Mouse (Mus musculus) testis, adult 2 months (tissue): ENCODE results near the gene Pycr1. TPM values are rescaled to one million over a fixed set of nuclear protein-coding genes. Genes with fewer than 3 reads are reported as not detected.

Experiments
- H3K27ac ChIP-seq: fragments of 200-500 bp; 2 replicates; pipeline ENCODE4 v1.5.1; 2012; ENCODE audit warnings: low read depth, low read length; ENCODE audit not compliant: control insufficient read depth, insufficient read depth
- H3K27me3 ChIP-seq: fragments of 200-500 bp; 2 replicates; pipeline ENCODE4 v1.6.1; 2012; ENCODE audit warnings: mild to moderate bottlenecking, low read length, moderate library complexity; ENCODE audit not compliant: control insufficient read depth, insufficient read depth
- H3K36me3 ChIP-seq: fragments of 200-500 bp; 2 replicates; pipeline ENCODE4 v1.6.1; 2012; ENCODE audit warnings: mild to moderate bottlenecking, low read length; ENCODE audit not compliant: control insufficient read depth, insufficient read depth
- H3K4me1 ChIP-seq: fragments of 200-500 bp; 2 replicates; pipeline ENCODE4 v1.6.1; 2012; ENCODE audit warnings: low read length; ENCODE audit not compliant: control insufficient read depth, insufficient read depth
- H3K4me3 ChIP-seq: fragments of 200-500 bp; 2 replicates; pipeline ENCODE4 v1.5.1; 2012; ENCODE audit warnings: low read depth, mild to moderate bottlenecking, low read length, moderate library complexity, mixed read lengths; ENCODE audit not compliant: control insufficient read depth
- CTCF ChIP-seq: fragments of 200-500 bp; IDR thresholded peaks from 2 replicates; pipeline ENCODE4 v1.5.1; 2012; ENCODE audit warnings: low read depth, mild to moderate bottlenecking, inconsistent platforms, low read length, moderate library complexity; ENCODE audit not compliant: control insufficient read depth, insufficient read depth, insufficient replicate concordance
- POLR2A ChIP-seq: fragments of 200-500 bp; IDR thresholded peaks from 2 replicates; pipeline ENCODE4 v1.6.1; 2012; ENCODE audit warnings: low read depth, mild to moderate bottlenecking, inconsistent platforms, low read length, moderate library complexity; ENCODE audit not compliant: control insufficient read depth
- polyA plus RNA-seq: library from polyadenylated mRNA; depleted of rRNA; stranded (reverse); fragments of >200 nt; gene quantifications from 2 replicates; pipeline ENCODE4 v1.2.3, GENCODE M21; 2012

Pycr1 gene
- polyA plus RNA-seq, 1 experiment = 0.98 TPM

GRCm38 (mm10) chr11:120634810-120635209 lies 8.8 kb downstream of the Pycr1 start:
- Histone ChIP-seq H3K27me3 (no peaks in the 10 kb centered on the region), H3K27ac (no peak overlapping the region), H3K4me1 (peaks cover 16% of the 10 kb centered on the region), H3K4me3 (no peak overlapping the region), H3K36me3 (no peaks in the 10 kb centered on the region)
- TF ChIP-seq POLR2A (no peak), CTCF (no peak)

DNA sequence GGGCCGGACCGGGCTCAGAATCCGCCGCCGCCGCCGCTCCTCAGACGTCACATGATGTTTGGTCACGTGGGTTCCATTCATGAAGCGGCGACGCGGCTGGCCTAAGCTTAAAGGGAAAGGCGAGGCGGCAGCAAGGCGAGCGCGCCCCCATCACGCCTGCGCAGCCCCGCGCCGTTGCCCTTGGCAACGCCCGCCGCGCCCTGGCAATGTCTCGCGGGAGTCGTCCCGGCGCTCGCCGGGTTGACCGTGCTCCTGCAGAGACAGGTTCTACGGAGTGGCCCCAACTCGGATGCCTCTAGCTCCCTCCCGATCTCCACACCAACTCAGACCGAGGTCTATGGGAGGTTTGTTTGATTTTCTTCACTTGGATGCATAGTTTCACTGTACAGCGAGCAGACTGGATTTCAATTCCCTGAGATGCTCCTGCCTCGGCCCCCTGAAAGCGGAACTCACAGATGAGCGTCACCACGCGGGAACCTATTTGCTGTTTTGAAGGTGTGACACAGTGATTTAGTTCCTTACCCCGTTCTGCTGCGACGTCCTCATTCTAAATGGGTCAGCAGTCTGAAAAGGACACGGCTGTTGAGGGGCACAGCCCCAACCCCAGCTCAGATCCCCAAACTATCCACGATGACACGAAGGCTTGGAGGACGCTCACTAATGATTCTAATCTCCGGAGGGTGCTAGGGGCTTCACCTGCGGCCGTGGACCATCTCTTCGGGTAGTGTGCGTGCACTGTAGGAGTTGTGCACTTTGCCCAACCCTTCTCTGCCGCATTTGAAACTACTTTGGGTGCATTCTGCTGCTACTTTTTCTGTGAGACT lies 9.8 kb downstream of the Pycr1 start, which contains the start of gene Mafg:
TSS of gene Mafg (minus strand) at position 81 of the 824 bp plus-strand sequence.
- no peaks in the 10 kb centered on the region for H3K27me3 ChIP-seq
- peak within 1 kb of the TSS; percentile 71 for H3K27ac ChIP-seq
- peak within 1 kb of the TSS; percentile 84 for H3K4me3 ChIP-seq
- H3K36me3 ChIP-seq = no peaks in the 10 kb centered on the region
- H3K4me1 ChIP-seq = peaks cover 16% of the 10 kb centered on the region
- TF ChIP-seq POLR2A = peak; percentile 27; the same call in 1 of the 2 replicates
- no peak for TF ChIP-seq CTCF

- Histone ChIP-seq H3K27ac (peak overlapping the region; percentile 71), H3K27me3 (no peaks in the 10 kb centered on the region), H3K4me1 (peaks cover 16% of the 10 kb centered on the region), H3K36me3 (no peaks in the 10 kb centered on the region), H3K4me3 (peak overlapping the region; percentile 84)
- TF ChIP-seq CTCF (no peak), POLR2A (no peak)
Measured at GRCm38 (mm10) chr11:120632559-120633519, 10.7 kb downstream of the Pycr1 start.

DNA sequence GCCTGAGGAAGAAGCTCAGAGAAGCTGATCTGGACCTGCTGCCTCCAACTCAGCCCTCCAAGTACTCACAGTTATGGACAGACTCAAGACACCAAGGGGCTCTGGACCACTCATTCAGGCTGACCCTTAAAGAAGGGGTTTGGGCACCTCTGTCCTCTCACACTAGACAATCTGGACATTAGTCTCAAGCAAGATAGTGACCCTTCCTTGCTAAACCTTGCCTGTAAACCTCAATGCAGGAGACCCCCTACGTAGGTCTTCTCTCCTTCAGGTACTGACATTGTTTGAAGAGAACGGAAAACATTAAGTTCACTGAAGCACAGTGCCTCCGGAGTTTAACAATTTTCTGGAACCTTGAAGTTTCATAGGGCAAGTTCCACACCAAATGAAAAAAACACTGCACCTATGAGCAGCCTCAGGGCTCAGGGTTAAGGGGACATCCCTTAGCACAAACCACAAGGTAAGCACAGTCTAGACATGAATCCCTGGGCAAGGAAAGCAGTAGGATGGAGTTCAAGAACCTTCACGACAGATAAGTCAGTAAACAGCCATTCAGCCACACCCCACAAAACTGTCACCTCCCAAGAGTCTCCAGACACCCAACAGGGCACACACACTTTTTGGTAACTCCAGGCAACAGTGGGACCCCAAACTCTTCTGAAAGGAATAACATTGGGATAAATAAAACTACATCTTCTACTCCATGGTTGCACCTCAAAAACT lies 11.7 kb downstream of the Pycr1 start:
- Histone ChIP-seq H3K27ac (no peak overlapping the region), H3K36me3 (no peaks in the 10 kb centered on the region), H3K4me1 (peaks cover 16% of the 10 kb centered on the region)

DNA sequence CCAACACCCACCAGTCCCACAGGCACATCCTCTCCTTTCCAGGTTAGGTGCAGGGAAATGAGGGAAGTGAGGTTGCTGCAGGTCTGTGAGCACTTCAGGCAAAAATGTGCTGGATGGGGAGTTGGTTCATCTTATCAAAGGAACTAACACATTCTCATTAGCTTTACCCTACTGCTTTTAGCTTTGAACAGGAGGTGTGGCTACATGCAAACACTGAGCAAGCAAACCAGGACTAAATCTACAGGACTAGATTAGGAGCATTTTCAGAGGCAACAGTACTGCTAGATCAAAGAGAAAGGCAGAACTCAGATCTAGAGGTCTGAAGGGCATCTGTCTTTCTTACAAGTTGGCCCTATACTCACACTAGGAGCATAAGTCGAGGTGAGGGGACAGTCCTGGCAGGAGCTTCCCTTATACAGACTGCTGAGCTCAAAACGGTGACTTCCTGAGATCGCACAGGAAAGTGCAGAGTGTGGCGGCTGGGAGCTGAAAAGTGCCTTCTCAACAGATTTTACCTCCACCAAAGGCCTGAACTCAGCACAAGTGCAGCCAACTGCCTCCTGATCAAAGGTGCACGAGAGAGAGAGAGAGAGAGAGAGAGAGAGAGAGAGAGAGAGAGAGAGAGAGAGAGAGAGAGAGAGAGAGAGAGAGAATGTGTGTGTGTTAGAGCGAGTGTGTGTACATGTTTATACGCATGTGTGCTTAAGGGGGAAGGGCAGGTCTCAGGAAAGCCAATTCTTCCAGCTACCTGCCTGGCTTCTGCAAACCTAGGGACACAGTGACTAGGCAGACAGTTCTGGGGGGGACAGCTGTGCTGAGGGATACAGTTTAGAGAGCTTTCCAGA lies 12.5 kb downstream of the Pycr1 start:
- no peak for TF ChIP-seq CTCF
- TF ChIP-seq POLR2A = no peak
- Histone ChIP-seq H3K27ac (no peak overlapping the region), H3K4me1 (peaks cover 16% of the 10 kb centered on the region)

More for the DNA sequence above, 11.7 kb downstream of the Pycr1 start:
- Histone ChIP-seq H3K27me3 (no peaks in the 10 kb centered on the region), H3K4me3 (no peak overlapping the region)
- TF ChIP-seq CTCF (no peak), POLR2A (no peak)

DNA sequence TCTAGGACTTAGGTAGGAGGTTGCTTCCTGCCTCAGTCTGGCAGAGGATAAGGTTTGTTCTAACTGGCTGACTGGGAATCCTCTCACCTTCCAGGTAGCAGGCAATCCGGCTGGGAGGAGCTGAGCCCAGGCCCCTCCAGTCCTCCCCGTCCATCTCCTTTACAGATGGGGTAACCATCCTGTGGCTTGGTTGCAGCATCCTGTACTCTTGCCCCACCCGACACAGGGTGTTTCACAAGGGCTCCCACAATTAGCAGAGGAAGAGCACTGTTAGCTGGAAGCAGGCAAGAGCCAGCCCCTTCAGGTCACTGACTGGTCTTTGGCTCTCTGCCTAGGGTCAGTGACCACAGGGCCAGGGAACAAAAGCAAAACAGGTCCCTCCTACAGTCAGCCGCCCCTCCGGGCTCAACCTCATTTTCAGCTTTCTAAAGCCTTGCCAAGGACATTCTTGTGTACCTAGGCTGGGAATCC lies 13.1 kb downstream of the Pycr1 start:
- peak overlapping the region; percentile 39; the same call in 1 of the 2 replicates for H3K27ac ChIP-seq
- no peak for TF ChIP-seq POLR2A
- TF ChIP-seq CTCF = no peak
- no peak overlapping the region for H3K4me3 ChIP-seq
- no peaks in the 10 kb centered on the region for H3K36me3 ChIP-seq
- peaks cover 20% of the 10 kb centered on the region for H3K4me1 ChIP-seq
- no peaks in the 10 kb centered on the region for H3K27me3 ChIP-seq

More for the DNA sequence above, 12.5 kb downstream of the Pycr1 start:
- Histone ChIP-seq H3K27me3 (no peaks in the 10 kb centered on the region), H3K36me3 (no peaks in the 10 kb centered on the region), H3K4me3 (no peak overlapping the region)
